Mouse (Mus musculus) urinary bladder, postnatal 25 days (tissue): Measurements from ENCODE around the gene Tor4a.

Source experiments
- DNase-seq: peaks from one replicate; pipeline ENCODE4 v3.0.0; 2022; ENCODE audit warnings: low spot score

Gene Tor4a

DNA sequence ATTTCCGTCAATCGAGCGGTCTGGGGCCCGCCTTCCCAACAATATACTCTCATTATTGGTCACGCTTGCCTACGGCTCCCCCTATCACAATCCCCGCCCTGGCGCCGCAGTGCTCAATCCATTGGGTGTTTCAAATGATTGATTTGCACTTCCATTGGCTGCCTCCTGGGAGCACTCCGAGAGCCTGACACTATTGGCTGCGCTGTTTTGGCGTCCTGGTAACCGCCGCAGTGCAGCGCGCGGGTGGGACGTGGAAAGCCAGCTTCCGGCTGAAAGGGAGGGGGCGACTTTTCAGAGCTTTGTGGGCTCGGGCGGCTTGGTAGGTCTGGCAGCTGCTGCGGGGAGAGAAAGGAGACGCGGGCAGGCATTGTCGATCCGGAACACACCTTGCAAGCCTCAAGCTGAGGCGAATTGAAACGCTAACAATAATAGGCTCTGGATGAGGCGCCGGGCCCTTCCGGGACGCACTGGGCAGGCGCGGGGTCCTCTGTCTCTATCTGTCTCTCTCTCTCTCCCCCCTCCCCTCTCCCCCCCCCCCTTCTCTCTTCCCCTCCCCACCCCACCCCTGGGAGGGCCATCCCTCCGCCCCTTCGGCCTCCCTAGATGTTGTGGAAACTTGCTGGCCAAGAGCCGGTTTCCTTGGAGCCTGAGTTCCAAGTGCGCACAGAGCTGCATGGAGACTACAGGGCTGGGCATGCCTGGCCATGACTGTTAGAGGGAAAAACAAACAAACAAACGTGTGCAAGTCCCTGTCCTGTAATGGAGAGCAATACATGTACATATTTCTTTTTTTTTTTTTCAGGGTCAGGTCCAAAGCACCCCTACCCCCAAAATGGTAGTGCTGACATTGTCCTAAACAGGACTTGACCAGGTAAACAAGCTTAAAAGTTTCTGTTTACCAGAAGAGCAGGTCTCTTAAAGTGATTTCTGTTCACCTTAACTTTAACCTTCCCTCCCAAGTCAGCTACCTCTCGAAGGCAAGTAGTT lies 28.4 kb upstream of the Tor4a start:
- peak; percentile 84 for DNase-seq

DNA sequence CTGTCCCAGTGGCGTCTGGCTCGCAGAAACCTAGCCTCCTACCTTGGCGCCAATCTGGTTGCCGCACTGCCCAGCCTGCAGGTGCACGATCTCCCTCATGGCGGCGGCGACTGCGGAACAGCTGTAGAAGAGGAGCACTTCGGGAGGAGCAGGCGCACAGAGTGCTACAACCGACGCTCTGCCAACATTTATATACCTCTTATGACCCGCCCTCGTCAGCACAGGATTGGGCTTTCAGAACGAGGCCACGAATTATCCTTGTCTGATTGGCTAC lies 27.7 kb upstream of the Tor4a start, which contains the start of gene Tubb4b:
Gene Tubb4b, minus strand, starts transcription at position 211 of the 274 bp plus-strand sequence.
- no peak for DNase-seq

- peak; percentile 80 for DNase-seq
Measured at GRCm38 (mm10) chr2:25223681-25224491, 27.2 kb upstream of the Tor4a start.

DNA sequence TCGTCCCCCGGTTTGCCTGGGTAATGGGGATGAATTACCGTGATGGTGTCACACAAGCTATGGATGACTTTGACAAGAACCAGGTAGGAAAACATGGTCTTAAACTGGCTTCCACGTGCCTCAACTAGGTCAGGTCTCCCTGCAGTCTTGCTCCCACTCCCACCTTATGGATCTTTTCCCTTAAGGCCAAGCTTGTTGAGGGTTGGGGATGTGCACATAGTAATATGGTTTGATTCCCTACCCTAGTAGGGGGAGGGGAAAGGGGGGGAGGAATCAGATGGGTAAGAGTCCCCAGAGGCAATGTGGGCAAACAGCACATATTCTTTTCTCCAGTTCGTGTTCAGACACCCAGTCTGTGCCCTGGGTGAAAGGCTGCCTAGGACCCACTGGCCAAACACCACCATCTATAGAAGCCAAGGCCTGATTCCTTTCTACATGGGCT lies 24.7 kb upstream of the Tor4a start:
- no peak for DNase-seq

- DNase-seq = no peak
Measured at GRCm38 (mm10) chr2:25218445-25218844, 21.8 kb upstream of the Tor4a start, which contains the start of gene Fam166a. Gene Fam166a (plus strand): TSS chr2:25218745.

GRCm38 (mm10) chr2:25217666-25218065 lies 21.0 kb upstream of the Tor4a start:
- DNase-seq = no peak

DNA sequence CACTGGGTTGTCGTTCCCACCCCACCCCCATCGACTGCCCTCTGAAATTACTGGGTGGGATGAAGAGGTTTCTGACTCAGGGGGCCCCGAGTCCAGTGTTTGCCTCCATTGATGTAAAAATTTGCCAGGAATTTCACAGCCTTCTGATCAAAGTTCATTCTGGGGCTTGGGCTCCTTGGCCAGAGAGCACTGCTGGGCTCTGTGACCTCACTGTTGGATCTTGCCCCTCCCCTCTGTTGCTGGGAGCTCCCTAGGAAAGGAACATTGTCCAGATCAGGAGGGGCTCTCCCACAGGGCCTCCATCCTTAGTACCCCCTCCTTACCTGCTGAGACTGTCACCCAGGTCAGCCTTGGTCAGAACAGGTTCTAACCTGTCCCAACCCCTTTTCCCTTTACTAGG lies 17.8 kb upstream of the Tor4a start, which contains the start of gene Stpg3:
Gene Stpg3, minus strand, starts transcription at position 194 of the 400 bp plus-strand sequence.
- no peak for DNase-seq

DNA sequence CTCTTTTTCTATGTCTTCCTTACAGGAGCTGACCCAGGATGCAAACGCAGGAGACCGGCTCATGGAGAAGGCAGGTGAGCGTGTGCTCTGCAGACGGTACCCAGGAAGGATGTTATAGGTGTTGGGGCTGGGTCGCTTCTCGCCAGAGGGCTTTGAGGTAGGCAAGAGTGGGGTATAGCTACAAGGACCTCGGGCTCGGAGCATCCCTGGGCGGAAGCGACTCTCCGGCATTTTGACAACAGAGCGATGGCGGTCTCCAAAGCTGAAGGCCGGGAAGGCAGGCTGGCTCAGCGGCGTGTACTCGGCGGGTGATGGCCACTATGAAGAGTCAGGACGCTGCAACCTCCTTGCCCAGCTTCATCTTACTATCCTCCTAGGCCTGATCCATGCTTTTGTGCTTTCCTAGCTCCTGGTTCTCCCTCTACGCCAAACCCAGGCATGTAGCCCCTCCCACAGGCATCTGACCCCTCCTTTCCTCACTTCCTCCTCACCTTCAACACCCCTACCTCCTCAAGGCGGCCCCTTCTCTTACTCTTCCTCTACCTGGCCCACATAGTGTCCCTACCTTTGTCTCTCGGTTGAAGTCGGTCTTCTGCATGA lies 16.7 kb upstream of the Tor4a start:
- DNase-seq = no peak

GRCm38 (mm10) chr2:25211121-25211670 lies 14.5 kb upstream of the Tor4a start, which contains the start of gene Nelfb:
Gene Nelfb (minus strand): TSS chr2:25211489.
- DNase-seq = peak; percentile 83

- DNase-seq = no peak
Measured at GRCm38 (mm10) chr2:25210686-25211085, 14.0 kb upstream of the Tor4a start.

DNA sequence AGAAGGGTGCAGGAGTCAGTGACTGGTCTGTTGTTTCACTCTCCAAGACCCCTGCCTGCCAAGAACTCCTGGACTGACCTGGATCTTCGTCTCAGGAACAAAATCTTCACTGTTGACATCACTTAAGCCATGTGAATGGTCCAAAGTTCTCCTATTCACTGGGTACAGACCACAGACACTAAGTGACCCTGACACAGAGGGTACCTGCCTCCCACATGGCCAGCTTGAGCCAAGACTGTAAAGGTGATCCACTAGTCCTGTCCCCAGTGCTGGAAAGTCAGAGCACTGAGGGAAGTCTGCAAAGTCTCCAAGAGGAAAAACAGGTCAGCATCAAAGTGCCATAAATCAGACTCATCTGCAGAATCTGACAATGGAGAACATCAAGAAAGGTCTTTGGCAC lies 10.9 kb upstream of the Tor4a start:
- no peak for DNase-seq

- no peak for DNase-seq
Measured at GRCm38 (mm10) chr2:25203631-25204214, 7.0 kb upstream of the Tor4a start.

DNA sequence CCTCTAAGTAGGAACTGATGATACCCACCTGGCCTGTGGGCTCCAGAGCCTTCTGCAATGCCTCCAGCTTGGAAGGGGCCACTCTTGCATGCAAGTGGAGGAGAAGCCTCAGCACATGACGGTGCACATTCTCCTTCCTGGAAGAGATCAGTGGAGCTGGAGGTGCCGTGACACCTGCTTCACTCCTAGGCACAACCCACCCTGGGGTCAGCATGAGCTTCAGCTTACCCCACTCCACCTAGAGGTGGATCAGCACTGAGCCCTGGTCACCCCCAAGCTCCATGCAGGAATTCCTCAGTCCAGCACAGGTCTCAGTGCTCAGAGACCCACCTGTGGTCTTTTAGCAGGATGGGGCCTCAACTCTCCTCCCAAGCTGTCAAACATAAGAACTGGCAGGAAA lies 3.9 kb upstream of the Tor4a start:
- no peak for DNase-seq

DNA sequence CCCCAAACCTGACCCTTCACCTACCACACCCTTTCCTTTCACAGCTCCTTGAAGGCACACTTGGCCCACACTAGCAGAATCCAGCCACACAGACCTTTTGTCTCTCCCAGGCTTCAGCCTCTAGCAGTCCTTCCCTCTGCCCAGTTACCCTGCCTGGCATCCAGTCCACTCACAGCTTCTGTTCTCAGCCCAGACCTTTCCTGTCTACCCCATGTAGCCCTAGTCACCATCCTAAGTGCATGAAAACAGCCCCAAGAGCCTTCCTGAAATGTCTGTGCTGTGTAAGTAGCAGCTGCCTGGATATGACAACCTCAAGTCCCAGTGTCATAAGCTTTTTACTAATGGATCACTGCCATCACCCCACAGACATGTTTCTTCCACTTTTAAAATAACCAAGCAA lies 1.3 kb upstream of the Tor4a start:
- no peak for DNase-seq

- DNase-seq = no peak
Measured at GRCm38 (mm10) chr2:25197191-25197590, 505 bp upstream of the Tor4a start.

DNA sequence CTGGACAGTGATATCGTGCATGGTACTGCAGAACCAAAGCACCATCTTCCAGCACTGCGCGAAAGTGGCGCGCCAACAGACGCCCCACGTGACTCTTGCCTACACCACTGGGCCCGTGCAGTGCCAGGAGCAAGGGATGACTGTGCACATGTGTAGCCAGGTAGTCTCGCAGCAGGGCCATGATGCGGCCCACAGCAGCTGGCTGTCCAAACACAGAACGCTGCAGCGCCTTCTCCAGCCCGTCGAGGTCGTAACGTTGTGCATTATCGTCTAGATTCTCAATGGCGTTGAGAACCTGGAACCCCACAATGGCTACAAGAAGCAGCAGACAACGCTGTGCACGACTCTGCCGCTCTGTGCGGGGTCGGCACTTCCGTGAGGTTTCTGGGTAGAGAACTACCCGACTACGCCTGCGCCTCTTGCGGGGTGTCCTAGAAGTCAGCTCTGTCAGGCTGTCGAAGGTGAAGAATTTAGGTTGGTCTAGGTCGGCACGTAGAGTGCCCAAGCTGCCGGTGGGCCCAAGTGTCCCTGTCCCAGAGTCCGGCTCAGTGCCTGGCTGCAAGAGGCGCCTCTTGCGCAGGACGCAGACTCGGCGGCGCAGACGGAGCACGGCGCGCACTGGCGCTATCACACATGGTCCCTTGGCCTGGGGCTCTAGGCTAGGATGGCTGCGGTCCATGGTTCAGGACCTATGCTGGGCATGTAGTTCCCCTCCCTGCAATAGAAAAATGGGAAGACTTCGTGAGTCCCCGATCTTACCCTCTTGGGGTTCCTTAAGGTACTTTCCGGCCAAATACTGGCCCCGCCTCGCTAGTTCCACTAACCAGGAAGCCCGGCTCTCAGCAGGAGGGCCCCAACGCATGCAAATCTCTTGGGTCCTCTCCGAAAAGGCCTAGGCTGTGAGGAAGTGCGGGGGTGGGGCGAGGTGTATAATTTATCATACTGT lies 1.2 kb downstream of the Tor4a start:
- peak; percentile 53 for DNase-seq

- no peak for DNase-seq
Measured at GRCm38 (mm10) chr2:25194486-25195171, 2.1 kb downstream of the Tor4a start.

DNA sequence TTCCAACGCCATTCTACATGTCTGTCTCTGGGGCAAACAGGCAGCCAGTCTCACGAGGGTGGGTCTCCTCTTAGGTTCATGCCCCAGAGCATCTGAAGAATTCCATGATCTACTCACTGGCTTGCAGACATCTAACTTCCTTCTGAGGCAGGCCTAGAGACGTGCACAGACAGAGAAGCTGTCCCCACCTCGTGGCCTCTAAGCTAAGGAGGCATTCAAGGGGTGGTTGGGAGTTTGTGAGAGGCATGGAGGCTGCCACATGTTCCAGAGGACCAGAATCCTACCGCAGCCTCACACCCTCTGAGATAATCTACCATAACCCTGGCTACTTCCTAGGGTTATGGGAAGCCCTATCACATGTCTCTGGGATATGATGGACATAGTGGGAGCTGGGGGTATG lies 2.7 kb downstream of the Tor4a start:
- DNase-seq = no peak

DNA sequence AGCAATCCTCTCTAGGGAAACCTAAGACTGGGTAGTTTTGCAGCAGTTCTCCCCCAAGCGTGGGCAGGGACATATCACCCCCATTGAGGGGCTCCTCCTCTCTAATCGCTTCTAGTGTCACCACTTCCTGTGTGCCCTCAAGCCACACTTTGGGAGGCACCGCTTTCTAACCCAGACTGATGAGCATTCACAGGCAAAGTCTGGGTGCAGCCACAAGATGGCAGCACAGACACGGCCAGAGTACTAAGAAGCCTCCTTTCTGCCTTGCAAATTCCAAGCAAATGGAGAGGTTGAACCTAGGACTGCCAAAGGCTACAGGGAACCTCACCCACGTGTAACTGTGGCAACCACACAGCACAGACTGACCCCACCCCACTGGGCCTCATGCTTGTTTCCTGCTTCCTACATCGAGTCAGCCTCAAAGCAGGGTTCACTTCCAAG lies 3.3 kb downstream of the Tor4a start:
- peak; percentile 72 for DNase-seq

- DNase-seq = no peak
Measured at GRCm38 (mm10) chr2:25187841-25188240, 8.8 kb downstream of the Tor4a start.
